Comparison of ENCODE assay signal across 13 mouse cellular contexts in genomic region chr17:28101902-28102319, GRCm38 (mm10). TPM values are rescaled to one million over a fixed set of nuclear protein-coding genes. Genes with fewer than 3 reads are reported as not detected.
DNase-seq lines count a peak whose midpoint lies in the region; ATAC-seq and TF ChIP-seq lines count a peak whose summit lies in the region.
"Had no signal": no experiment of that assay in that cellular context is flagged by ENCODE, and none has a peak within 500 bp of the region (broad histone marks: within the 10 kb centered on the region; RNA-seq: fewer than 3 reads in every experiment).

No protein-coding gene starts in this region.

- peak; percentile 64 for ATAC-seq in kidney, embryonic 14.5 days (ENCODE audit: low FRiP score, low TSS enrichment)
- ATAC-seq in hindbrain, embryonic 12.5 days (ENCODE audit: low FRiP score), result no peak
- ATAC-seq in limb, embryonic 12.5 days (ENCODE audit: insufficient number of reproducible peaks, insufficient read depth, low FRiP score, low TSS enrichment, low read depth), result no peak
- ATAC-seq in midbrain, postnatal 0 days (ENCODE audit: low FRiP score), result no peak

- intact Hi-C loops in heart, postnatal 25 days (cut with DNase I), result no loop called here

- no peak overlapping the region for H3K9ac ChIP-seq in kidney, embryonic 14.5 days (ENCODE audit: low read depth, low read length)
- no peak overlapping the region for H3K9ac ChIP-seq in hindbrain, embryonic 12.5 days
- no peak overlapping the region for H3K9ac ChIP-seq in limb, embryonic 12.5 days (replicated peaks)
- no peak overlapping the region for H3K9ac ChIP-seq in midbrain, postnatal 0 days (replicated peaks; ENCODE audit: low read length, poor library complexity, severe bottlenecking)

- no peak overlapping the region for H3K4me2 ChIP-seq in kidney, embryonic 14.5 days (replicated peaks; ENCODE audit: low read depth, low read length)
- H3K4me2 ChIP-seq in hindbrain, embryonic 12.5 days (replicated peaks), result no peak overlapping the region
- H3K4me2 ChIP-seq in limb, embryonic 12.5 days, result 0 out of 2 replicates have a peak overlapping the region, but pooled peaks have one; percentile 6
- no peak overlapping the region for H3K4me2 ChIP-seq in midbrain, postnatal 0 days (ENCODE audit: low read depth, low read length, poor library complexity, severe bottlenecking)
- H3K4me2 ChIP-seq: liver, embryonic 11.5 days had no signal

- no peaks in the 10 kb centered on the region for H3K9me3 ChIP-seq in kidney, embryonic 14.5 days (ENCODE audit: control insufficient read depth, low read length)
- peaks cover 4% of the 10 kb centered on the region; the same call in 1 of the 2 replicates for H3K9me3 ChIP-seq in hindbrain, embryonic 12.5 days (replicated peaks)
- H3K9me3 ChIP-seq in limb, embryonic 12.5 days, result peaks cover 5% of the 10 kb centered on the region; the same call in 1 of the 2 replicates
- no peaks in the 10 kb centered on the region for H3K9me3 ChIP-seq in midbrain, postnatal 0 days (ENCODE audit: low read length)

- TF ChIP-seq CTCF in midbrain, postnatal 0 days (IDR thresholded peaks at IDR 0.05), result no peak

- DNase-seq in kidney, adult 11 months, result no peak
- no peak for DNase-seq in midbrain, postnatal 0 days (ENCODE audit: low spot score)
- DNase-seq in heart, postnatal 25 days (ENCODE audit: low spot score), result no peak
- no peak for DNase-seq in c-Kit-positive CD71-positive TER-119-positive erythroid progenitor cells, embryonic 14.5 days (ENCODE audit: low spot score)
- DNase-seq: adrenal gland, postnatal 25 days; cerebellum, postnatal 25 days; right cerebral cortex, postnatal 14 days had no signal

- H3K36me3 ChIP-seq in kidney, embryonic 14.5 days (ENCODE audit: control insufficient read depth, insufficient read depth, low read length), result no peaks in the 10 kb centered on the region
- no peaks in the 10 kb centered on the region for H3K36me3 ChIP-seq in hindbrain, embryonic 12.5 days
- H3K36me3 ChIP-seq in limb, embryonic 12.5 days, result no peaks in the 10 kb centered on the region
- no peaks in the 10 kb centered on the region for H3K36me3 ChIP-seq in midbrain, postnatal 0 days (ENCODE audit: insufficient read depth, low read length)
- H3K36me3 ChIP-seq: G1E had no signal

- peak overlapping the region; percentile 78 for H3K27ac ChIP-seq in kidney, embryonic 14.5 days (ENCODE audit: low read depth, low read length)
- peak overlapping the region; percentile 56; the same call in 1 of the 2 replicates for H3K27ac ChIP-seq in hindbrain, embryonic 12.5 days
- H3K27ac ChIP-seq in limb, embryonic 12.5 days, result peak overlapping the region; percentile 50; the same call in 1 of the 2 replicates
- H3K27ac ChIP-seq in midbrain, postnatal 0 days (ENCODE audit: low read depth, low read length), result 0 out of 2 replicates have a peak overlapping the region, but pooled peaks have one; percentile 18
- H3K27ac ChIP-seq: left cerebral cortex, adult 2 months had no signal

- no peaks in the 10 kb centered on the region for H3K27me3 ChIP-seq in kidney, embryonic 14.5 days (ENCODE audit: control insufficient read depth, insufficient read depth, low read length)
- no peaks in the 10 kb centered on the region for H3K27me3 ChIP-seq in hindbrain, embryonic 12.5 days
- 0 out of 2 replicates have a peak, but pooled peaks cover 7% of the 10 kb centered on the region for H3K27me3 ChIP-seq in limb, embryonic 12.5 days
- no peaks in the 10 kb centered on the region for H3K27me3 ChIP-seq in midbrain, postnatal 0 days (ENCODE audit: insufficient read depth, low read length)

- 5% methylated on average over 10 of the region's 10 CpGs for WGBS in kidney, embryonic 14.5 days
- WGBS in hindbrain, embryonic 12.5 days, result 30% methylated on average over 10 of the region's 10 CpGs
- 11% methylated on average over 10 of the region's 10 CpGs for WGBS in limb, embryonic 12.5 days
- WGBS in midbrain, postnatal 0 days, result 19% methylated on average over 10 of the region's 10 CpGs

- no peak overlapping the region for H3K4me3 ChIP-seq in kidney, embryonic 14.5 days (ENCODE audit: low read length)
- no peak overlapping the region for H3K4me3 ChIP-seq in hindbrain, embryonic 12.5 days
- H3K4me3 ChIP-seq in limb, embryonic 12.5 days (replicated peaks), result no peak overlapping the region
- H3K4me3 ChIP-seq in midbrain, postnatal 0 days (ENCODE audit: low read depth, low read length), result no peak overlapping the region
- H3K4me3 ChIP-seq: left cerebral cortex, adult 2 months had no signal

- H3K4me1 ChIP-seq in kidney, embryonic 14.5 days (ENCODE audit: control insufficient read depth, insufficient read depth, low read length), result peaks cover 27% of the 10 kb centered on the region
- H3K4me1 ChIP-seq in hindbrain, embryonic 12.5 days, result peaks cover 8% of the 10 kb centered on the region
- peaks cover 39% of the 10 kb centered on the region for H3K4me1 ChIP-seq in limb, embryonic 12.5 days (replicated peaks)
- no peaks in the 10 kb centered on the region for H3K4me1 ChIP-seq in midbrain, postnatal 0 days (ENCODE audit: insufficient read depth, low read length)

RNA-seq across cellular contexts. Expression of gene Tcp11, which starts 21.5 kb away (rescaled TPM):
- 4.9 and 5.8 TPM in 2 replicates for polyA plus RNA-seq in kidney, embryonic 14.5 days (2014; fragmentation: Nextera tagmentation; extraction: Ambion mirVana)
- polyA plus RNA-seq in hindbrain, embryonic 12.5 days (2016; fragmentation: Nextera tagmentation; extraction: Ambion mirVana), result 1.9 and 2.6 TPM in 2 replicates
- 1.2 and 1.4 TPM in 2 replicates for polyA plus RNA-seq in limb, embryonic 12.5 days (2016; fragmentation: Nextera tagmentation; extraction: Ambion mirVana)
- total RNA-seq in midbrain, postnatal 0 days (2014; rRNA removed), result 4.1 and 8.2 TPM in 2 replicates
- polyA plus RNA-seq in midbrain, postnatal 0 days (2015; fragmentation: Nextera tagmentation; extraction: Ambion mirVana), result 2.3 and 2.5 TPM in 2 replicates
- total RNA-seq in heart, postnatal 25 days (2021), result not detected
- total RNA-seq: adrenal gland, postnatal 25 days; G1E had no signal
- polyA plus RNA-seq: G1E had no signal

RNA-seq across cellular contexts. Expression of gene Scube3, which starts 40.0 kb away (rescaled TPM):
- polyA plus RNA-seq in kidney, embryonic 14.5 days (2014; fragmentation: Nextera tagmentation; extraction: Ambion mirVana), result 20.5 and 31.3 TPM in 2 replicates
- polyA plus RNA-seq in hindbrain, embryonic 12.5 days (2016; fragmentation: Nextera tagmentation; extraction: Ambion mirVana), result 11.1 and 12.4 TPM in 2 replicates
- 8.7 and 12.0 TPM in 2 replicates for polyA plus RNA-seq in limb, embryonic 12.5 days (2016; fragmentation: Nextera tagmentation; extraction: Ambion mirVana)
- total RNA-seq in midbrain, postnatal 0 days (2014; rRNA removed), result 19.9 and 24.7 TPM in 2 replicates
- polyA plus RNA-seq in midbrain, postnatal 0 days (2015; fragmentation: Nextera tagmentation; extraction: Ambion mirVana), result 3.1 and 3.9 TPM in 2 replicates
- total RNA-seq in heart, postnatal 25 days (2021), result under 1 TPM; 0.53 to 0.73 TPM
- polyA plus RNA-seq: G1E had no signal

Comparison
In these comparisons a context has a peak if more than half of its experiments do, and no peak if none do; other contexts are left out.
1. H3K27ac ChIP-seq: peak in every context shown above with its lines; median percentile 78 in kidney, embryonic 14.5 days; 56 in hindbrain, embryonic 12.5 days; 50 in limb, embryonic 12.5 days; 18 in midbrain, postnatal 0 days.